Mouse (Mus musculus) heart, embryonic 10.5 days (tissue): ENCODE data around the gene Nkx3-2. TPM values are rescaled to one million over a fixed set of nuclear protein-coding genes. Genes with fewer than 3 reads are reported as not detected.

Source experiments
- DNase-seq: peaks from one replicate; pipeline ENCODE4 v3.0.0-alpha.2; 2017; ENCODE audit warnings: low spot score
- H3K27ac ChIP-seq: fragments of 300-500 bp; sonication (generic); 2 replicates; pipeline ENCODE4 v1.5.1; 2016; ENCODE audit warnings: mild to moderate bottlenecking
- H3K27me3 ChIP-seq: fragments of 300-500 bp; sonication (generic); 2 replicates; pipeline ENCODE4 v1.6.1; 2016; ENCODE audit warnings: mild to moderate bottlenecking; ENCODE audit not compliant: poor library complexity, insufficient read depth, severe bottlenecking
- H3K36me3 ChIP-seq: fragments of 300-500 bp; sonication (generic); 2 replicates; pipeline ENCODE4 v1.6.1; 2016; ENCODE audit warnings: mild to moderate bottlenecking, moderate library complexity
- H3K4me1 ChIP-seq: fragments of 300-500 bp; sonication (generic); 2 replicates; pipeline ENCODE4 v1.6.1; 2016; ENCODE audit warnings: mild to moderate bottlenecking
- H3K4me3 ChIP-seq: fragments of 300-500 bp; sonication (generic); 2 replicates; pipeline ENCODE4 v1.5.1; 2016; ENCODE audit warnings: mild to moderate bottlenecking, moderate library complexity
- H3K9me3 ChIP-seq: fragments of 300-500 bp; sonication (generic); 2 replicates; pipeline ENCODE4 v1.6.1; 2016; ENCODE audit warnings: mild to moderate bottlenecking, moderate library complexity
- WGBS: fragments of 180-500 bp; shearing (Covaris S2); methylation state at CpG from one replicate; pipeline ENCODE4 v1.1.7; 2016; 5-methylcytosine and 5-hydroxymethylcytosine counted together
- polyA plus RNA-seq: library from polyadenylated mRNA; unstranded; fragments of >200 nt; fragmentation: Nextera tagmentation; extraction: Ambion mirVana; gene quantifications from 2 replicates; pipeline ENCODE4 v1.2.1, GENCODE M21; 2016

Gene Nkx3-2
- polyA plus RNA-seq, 1 experiment from 2014 or later: 2.7 TPM

DNA sequence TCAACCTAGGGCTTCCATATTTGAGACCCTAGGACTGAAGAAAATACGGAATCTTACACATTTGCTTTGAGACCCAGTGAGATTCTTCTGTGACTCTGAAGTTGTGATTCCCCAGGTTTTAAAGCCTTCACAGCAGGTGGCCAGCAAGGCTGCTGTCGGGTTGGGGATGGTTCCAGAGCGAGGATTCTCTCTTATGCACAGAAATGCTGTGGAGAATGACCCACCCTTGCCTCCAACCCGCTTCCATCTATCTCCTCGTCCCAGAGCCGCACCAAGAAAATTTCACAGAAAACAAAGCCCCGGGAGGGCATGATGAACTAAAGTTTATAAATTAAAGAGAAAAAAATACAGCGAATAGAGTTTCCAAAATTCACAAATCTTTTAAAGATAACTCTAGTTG lies 4.2 kb downstream of the Nkx3-2 start:
- Histone ChIP-seq H3K9me3 (no peaks in the 10 kb centered on the region), H3K27ac (no peak overlapping the region), H3K4me1 (peaks cover 27% of the 10 kb centered on the region), H3K27me3 (peaks cover 99% of the 10 kb centered on the region), H3K36me3 (no peaks in the 10 kb centered on the region), H3K4me3 (no peak overlapping the region)
- DNase-seq: no peak
- WGBS: 4% methylated on average over 8 of the region's 8 CpGs

DNA sequence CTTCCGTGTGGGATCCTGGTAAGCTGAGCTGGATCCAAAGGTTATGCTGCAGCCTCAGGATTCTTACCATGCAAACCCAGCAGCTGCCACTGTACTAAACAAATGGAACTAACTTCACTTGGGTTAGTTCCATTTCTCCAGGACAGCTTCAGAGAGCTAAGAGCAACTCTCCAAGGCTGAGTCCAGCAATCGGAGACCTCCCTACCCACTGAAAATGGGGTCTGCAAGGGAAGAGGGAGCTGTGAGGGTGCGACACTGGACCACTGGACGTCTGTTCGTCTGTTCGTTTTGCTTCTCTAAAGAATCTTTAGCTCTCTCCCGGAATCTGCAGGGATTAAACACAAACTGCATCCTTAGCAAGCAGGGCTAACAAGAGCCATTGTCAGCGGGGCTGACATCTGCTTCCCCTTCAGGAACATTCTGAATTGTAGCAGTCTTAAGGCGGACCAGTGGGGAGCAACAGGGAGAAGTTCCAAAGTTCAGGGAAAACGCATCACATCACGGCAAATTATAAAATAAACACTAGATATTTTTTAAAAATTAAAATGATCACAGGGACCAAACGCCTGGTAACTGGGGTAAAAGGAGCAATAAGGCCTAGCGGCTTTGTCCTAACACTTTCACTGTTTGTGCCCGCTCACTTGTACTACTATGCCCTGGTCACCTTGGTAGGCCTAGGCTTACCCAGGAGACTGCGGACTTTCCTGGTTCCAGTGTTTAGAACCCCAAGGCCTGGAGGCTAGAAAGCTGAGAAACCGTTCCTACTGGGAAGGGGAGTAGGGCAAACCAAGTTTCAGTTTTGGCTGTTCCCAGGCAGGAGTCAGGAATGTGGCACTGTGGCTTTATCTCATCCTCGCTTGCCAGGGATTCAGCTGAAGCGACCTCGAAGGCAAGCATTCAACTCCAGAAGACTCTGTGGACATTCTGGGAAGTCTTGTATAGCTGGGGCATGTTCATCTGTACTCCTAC lies 5.3 kb downstream of the Nkx3-2 start:
- H3K4me3 ChIP-seq: no peak overlapping the region
- no peak for DNase-seq
- WGBS: 5% methylated on average over 19 of the region's 19 CpGs
- no peaks in the 10 kb centered on the region for H3K9me3 ChIP-seq
- H3K27ac ChIP-seq: no peak overlapping the region
- H3K36me3 ChIP-seq: no peaks in the 10 kb centered on the region
- peaks cover 28% of the 10 kb centered on the region for H3K4me1 ChIP-seq
- H3K27me3 ChIP-seq: peaks cover 100% of the 10 kb centered on the region

DNA sequence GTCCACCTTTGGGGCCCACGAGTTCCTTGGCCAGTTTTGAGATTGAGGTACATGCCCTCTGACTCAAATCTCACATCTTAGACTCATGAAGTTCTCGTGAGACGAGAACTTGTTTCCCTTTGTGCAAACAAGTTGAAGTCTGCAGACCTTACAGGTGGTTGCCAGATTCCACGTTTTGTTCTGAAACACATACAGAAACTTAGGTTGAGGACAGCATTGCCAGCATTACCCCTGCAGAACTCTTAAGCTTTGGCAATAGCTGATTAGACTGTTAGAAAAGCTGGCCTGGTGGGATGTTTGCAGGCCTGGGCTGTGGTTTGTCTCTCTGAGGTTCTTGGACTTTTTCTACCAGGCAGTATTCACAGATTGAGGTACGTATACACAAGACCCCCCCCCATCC lies 7.0 kb downstream of the Nkx3-2 start:
- no peak overlapping the region for H3K27ac ChIP-seq
- peaks cover 100% of the 10 kb centered on the region for H3K27me3 ChIP-seq
- no peak overlapping the region for H3K4me3 ChIP-seq
- WGBS: 5% methylated on average over 5 of the region's 5 CpGs
- H3K4me1 ChIP-seq: peaks cover 17% of the 10 kb centered on the region
- H3K36me3 ChIP-seq: no peaks in the 10 kb centered on the region
- H3K9me3 ChIP-seq: no peaks in the 10 kb centered on the region
- no peak for DNase-seq

DNA sequence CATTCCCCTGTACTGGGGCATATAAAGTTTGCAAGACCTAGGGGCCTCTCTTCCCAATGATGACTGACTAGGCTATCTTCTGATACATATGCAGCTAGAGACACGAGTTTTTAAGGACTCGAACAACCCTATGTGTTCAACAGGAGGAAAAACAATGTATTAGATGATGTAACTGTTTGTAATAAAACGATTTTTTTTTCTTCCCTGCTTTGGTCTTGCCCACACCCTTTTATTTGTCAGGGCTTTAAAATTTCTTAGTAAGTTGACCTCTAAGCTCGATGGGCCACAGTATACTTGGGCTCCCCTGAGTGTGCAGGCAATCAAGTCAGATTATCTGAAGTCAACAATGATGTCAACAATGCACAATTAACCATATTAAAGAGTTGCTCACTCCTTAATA lies 7.9 kb downstream of the Nkx3-2 start:
- Histone ChIP-seq H3K27me3 (peaks cover 100% of the 10 kb centered on the region), H3K27ac (no peak overlapping the region), H3K4me3 (no peak overlapping the region), H3K9me3 (no peaks in the 10 kb centered on the region), H3K36me3 (no peaks in the 10 kb centered on the region), H3K4me1 (peaks cover 11% of the 10 kb centered on the region)
- 5% methylated on average over 4 of the region's 4 CpGs for WGBS
- no peak for DNase-seq

DNA sequence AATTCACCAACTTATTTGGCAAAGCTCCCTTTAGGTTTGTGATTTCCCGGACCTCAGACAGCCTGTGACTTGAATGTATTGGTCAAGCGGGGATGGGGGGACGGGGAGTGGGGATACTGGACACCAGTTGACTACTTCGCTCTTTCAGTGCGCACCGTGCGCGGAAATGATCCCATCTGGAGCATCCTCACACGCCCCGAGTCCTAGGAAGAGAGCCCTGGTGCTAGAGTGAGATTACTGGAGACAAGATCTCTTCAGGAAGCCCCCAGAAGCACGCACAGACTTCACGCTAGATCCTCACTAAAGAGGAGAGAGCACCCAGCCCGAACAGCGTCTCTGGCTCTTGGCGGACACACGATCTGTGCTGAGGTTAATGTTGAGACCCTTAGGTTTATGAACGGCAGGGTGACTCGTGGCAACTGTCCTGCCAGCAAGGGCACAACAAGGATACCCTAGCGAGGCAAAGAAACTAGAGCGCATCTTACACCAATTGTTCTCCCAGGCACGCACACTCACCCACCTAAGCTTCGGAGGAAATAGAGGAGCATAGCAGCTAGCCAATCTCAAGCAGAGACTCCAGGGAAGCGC lies 8.8 kb downstream of the Nkx3-2 start:
- H3K4me1 ChIP-seq: peaks cover 7% of the 10 kb centered on the region; the same call in 1 of the 2 replicates
- DNase-seq: no peak
- no peaks in the 10 kb centered on the region for H3K9me3 ChIP-seq
- under 1% methylated on average over 23 of the region's 23 CpGs for WGBS
- no peak overlapping the region for H3K4me3 ChIP-seq
- no peak overlapping the region for H3K27ac ChIP-seq
- H3K27me3 ChIP-seq: peaks cover 100% of the 10 kb centered on the region
- no peaks in the 10 kb centered on the region for H3K36me3 ChIP-seq

DNA sequence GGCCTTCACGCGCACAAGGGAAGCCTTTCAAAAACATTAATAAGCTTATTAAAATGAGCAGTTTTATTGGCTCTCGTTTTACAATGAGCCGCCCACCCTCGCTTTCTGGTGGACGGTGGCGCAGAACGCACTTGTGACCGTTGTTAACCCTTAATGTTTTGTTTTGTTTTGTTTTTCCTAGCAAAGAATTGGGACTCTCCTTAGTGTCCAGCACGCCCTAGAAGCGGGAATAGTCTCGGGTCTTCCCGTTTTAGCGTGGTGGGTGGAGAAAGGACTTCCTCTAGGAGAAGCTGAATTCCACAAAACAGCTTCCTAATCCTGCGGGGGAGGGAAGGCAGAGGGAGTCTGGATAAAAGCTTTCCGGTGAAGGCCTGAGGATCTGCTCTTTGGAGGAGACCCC lies 9.5 kb downstream of the Nkx3-2 start:
- Histone ChIP-seq H3K4me1 (peaks cover 7% of the 10 kb centered on the region; the same call in 1 of the 2 replicates), H3K27me3 (peaks cover 100% of the 10 kb centered on the region), H3K27ac (no peak overlapping the region), H3K36me3 (no peaks in the 10 kb centered on the region), H3K9me3 (no peaks in the 10 kb centered on the region), H3K4me3 (peak overlapping the region; percentile 32)
- under 1% methylated on average over 16 of the region's 16 CpGs for WGBS
- no peak for DNase-seq

DNA sequence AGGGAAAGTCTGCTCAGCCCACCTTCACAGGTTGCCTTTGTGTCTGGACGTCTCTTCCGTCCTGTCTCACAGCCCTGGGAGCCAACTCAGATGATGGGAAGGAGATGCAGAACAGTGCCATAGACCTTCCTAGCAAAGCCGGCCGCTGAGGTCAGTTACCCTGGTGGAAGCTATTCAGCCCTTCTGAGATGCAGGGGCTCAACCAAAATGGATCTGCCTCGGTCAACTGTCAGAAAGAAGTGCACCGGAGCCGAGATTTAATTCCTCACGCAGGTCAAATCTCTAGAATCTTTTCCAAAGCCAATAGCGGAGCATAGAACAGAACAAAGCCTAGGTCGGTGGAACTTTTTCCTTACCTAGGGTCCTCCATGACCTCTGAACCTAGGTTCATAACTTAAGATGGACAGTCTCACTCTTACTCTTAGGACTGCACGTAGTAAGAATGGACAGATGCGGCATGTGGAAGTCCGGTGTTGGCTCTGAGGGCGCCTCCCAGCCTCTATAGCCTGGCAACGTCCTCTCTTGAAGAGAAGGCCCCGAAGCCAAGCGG lies 10.0 kb downstream of the Nkx3-2 start:
- H3K27me3 ChIP-seq: peaks cover 100% of the 10 kb centered on the region
- no peak overlapping the region for H3K27ac ChIP-seq
- H3K36me3 ChIP-seq: no peaks in the 10 kb centered on the region
- H3K4me1 ChIP-seq: peaks cover 7% of the 10 kb centered on the region; the same call in 1 of the 2 replicates
- no peaks in the 10 kb centered on the region for H3K9me3 ChIP-seq
- peak overlapping the region; percentile 32 for H3K4me3 ChIP-seq
- DNase-seq: no peak
- under 1% methylated on average over 17 of the region's 17 CpGs for WGBS

DNA sequence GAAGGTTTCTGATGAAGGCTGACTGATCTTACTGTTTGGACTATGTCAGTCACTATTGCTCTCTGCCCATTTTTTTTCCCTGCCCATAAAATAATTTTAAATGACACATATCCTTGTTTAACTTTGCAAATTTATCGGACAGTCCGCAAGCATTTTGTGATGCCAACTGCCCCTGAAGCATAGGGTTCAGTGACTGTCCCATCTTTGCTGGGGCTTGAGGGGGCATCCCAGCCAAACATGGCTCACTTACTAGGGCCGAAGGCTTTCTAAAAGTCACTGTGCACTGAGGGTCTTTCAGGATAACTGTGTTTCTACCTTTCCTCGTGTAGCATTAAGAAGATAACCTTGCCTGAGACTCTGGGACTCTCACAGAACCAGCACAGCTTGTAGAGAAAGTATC lies 11.6 kb downstream of the Nkx3-2 start:
- no peak for DNase-seq
- Histone ChIP-seq H3K27ac (no peak overlapping the region), H3K9me3 (no peaks in the 10 kb centered on the region), H3K36me3 (no peaks in the 10 kb centered on the region), H3K4me1 (peaks cover 7% of the 10 kb centered on the region; the same call in 1 of the 2 replicates), H3K4me3 (no peak overlapping the region), H3K27me3 (peaks cover 100% of the 10 kb centered on the region)
- 36% methylated on average over 4 of the region's 4 CpGs for WGBS

DNA sequence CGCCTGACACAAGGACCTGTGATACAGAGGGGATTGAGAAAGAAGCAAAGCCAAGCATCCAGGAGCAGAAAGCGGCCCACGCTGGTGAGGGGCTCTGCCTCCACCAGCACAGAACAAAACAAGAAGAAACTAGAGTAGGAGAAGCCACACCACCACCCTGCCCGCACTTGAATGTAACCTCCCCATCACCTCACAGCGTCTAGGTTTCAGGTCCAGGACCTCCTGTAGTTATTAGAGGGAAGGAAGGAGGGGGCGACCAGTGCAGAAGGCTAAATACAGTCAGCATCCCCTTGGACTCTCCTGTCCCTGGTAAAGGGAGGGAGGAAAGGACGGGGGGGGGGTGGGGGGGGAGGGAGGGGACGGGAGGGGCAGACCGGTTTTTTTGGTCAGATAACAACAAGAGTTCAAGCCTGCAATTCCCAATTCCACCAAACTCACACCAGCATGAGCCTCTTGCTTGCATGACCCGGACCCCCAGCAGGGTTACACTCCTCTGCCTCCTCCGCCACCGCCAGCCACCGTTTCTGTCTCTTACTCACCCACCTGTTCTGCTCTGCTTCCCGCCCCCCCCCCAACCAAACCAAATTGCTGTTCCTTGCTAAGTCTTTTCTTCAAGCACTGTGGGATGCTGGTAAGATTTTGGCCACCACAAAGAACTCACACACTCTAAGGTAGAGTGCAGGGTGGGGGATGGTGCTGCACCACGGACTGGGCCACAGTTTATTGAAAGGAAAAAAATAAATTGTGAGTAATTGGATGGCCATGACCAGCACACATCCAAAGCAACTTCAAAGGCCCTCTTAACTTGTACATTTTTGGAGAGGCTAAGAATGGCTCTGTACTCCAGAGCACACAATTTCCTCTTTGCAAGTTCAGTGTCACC lies 19.2 kb downstream of the Nkx3-2 start:
- WGBS: 3% methylated on average over 12 of the region's 15 CpGs
- Histone ChIP-seq H3K4me3 (no peak overlapping the region), H3K9me3 (no peaks in the 10 kb centered on the region), H3K4me1 (no peaks in the 10 kb centered on the region), H3K36me3 (no peaks in the 10 kb centered on the region), H3K27ac (no peak overlapping the region), H3K27me3 (peaks cover 87% of the 10 kb centered on the region)
- DNase-seq: no peak

DNA sequence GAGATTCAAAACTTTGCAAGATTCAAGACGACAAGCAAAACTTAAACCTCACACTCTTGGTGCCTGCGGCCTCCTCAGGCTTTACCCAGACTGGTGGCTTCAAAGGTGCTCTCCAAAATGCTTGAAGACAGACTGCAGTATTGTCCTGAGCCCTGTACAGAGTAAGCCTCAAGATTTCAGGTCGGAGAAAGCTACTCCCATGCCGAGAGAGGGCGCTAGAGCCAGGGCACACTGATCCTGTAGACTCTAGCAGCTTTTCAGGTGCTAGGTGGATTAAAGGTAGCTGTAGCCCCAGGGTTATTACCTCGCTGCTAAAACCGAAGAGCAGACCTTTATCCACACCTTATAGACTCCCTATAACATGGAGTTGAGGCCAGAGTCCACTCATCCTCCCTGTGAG lies 20.1 kb downstream of the Nkx3-2 start:
- Histone ChIP-seq H3K4me1 (no peaks in the 10 kb centered on the region), H3K9me3 (no peaks in the 10 kb centered on the region), H3K4me3 (no peak overlapping the region), H3K27me3 (peaks cover 78% of the 10 kb centered on the region), H3K36me3 (no peaks in the 10 kb centered on the region), H3K27ac (no peak overlapping the region)
- DNase-seq: no peak
- 6% methylated on average over 7 of the region's 7 CpGs for WGBS

DNA sequence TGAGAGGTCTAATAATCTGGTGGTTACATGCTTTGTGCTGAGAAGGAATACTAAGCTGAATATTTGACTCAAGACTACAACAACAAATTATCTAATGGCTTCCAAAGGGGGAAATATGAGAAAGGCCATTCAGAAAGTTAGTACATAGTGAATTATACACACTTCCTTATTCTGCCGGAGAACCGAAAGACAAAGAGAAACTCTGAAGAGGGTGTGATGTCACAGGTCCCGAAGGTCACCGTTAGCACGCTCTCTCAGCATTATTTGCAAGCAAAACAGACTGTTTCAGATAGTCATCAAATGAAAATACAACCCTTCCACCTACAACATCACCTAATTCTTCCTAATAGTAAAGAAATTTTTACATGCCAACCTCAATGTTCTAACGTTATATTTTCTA lies 25.5 kb downstream of the Nkx3-2 start:
- no peak for DNase-seq
- Histone ChIP-seq H3K4me1 (no peaks in the 10 kb centered on the region), H3K27ac (no peak overlapping the region), H3K9me3 (no peaks in the 10 kb centered on the region), H3K27me3 (peaks cover 24% of the 10 kb centered on the region), H3K4me3 (no peak overlapping the region), H3K36me3 (no peaks in the 10 kb centered on the region)
- WGBS: 65% methylated on average over 6 of the region's 6 CpGs

DNA sequence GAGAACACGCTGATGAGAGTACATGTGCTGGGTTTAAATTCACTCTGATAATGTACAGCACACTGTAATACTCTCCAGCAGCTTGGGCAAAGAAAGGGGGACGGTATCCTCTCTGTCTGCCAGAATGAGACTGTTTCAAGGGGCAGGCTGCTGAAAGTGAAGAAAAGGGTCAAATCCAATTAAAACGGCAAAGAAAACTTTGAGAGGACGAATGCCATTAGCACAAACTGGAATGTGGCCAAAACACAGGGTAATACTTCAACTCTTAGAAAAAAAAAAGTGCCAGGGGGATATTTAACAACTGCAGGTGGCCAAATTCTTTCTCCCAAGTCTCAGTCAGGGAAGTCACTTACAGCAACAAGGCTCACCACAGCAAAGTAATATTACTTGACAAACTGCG lies 27.3 kb downstream of the Nkx3-2 start:
- Histone ChIP-seq H3K4me3 (no peak overlapping the region), H3K36me3 (no peaks in the 10 kb centered on the region), H3K27me3 (peaks cover 7% of the 10 kb centered on the region; the same call in 1 of the 2 replicates), H3K4me1 (no peaks in the 10 kb centered on the region), H3K27ac (no peak overlapping the region), H3K9me3 (no peaks in the 10 kb centered on the region)
- no peak for DNase-seq
- WGBS: 60% methylated on average over 5 of the region's 5 CpGs
